Mouse (Mus musculus): ENCODE measurements around the gene Neurl1a.

DNA sequence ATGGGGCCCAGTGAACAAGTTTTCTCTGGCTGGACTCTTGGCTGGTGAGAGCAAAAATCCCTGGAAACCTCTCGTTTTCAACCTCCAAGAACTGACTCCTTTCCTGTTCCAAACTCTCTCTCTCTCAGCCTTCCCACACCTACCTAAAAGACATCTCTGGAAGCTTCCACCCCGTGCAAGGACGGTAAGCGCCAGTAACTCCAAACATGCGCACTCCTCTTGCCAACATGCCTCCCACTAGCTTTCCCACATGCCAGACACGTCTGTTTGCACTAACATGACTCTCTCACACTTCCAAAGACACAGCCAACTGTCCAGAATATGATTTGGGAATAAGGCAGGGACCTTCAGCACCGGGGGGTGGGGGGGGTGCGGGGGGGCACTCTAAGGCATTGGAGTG is 82.6 kb downstream of the Neurl1a start:
- no peak for TF ChIP-seq EP300 (optimal IDR thresholded peaks at IDR 0.05)
- no peak for TF ChIP-seq CTCF (IDR thresholded peaks at IDR 0.05; ENCODE audit: low read depth)

All from stomach, postnatal 0 days (tissue).